Mouse (Mus musculus): Measurements from ENCODE around the gene Dip2c.

DNA sequence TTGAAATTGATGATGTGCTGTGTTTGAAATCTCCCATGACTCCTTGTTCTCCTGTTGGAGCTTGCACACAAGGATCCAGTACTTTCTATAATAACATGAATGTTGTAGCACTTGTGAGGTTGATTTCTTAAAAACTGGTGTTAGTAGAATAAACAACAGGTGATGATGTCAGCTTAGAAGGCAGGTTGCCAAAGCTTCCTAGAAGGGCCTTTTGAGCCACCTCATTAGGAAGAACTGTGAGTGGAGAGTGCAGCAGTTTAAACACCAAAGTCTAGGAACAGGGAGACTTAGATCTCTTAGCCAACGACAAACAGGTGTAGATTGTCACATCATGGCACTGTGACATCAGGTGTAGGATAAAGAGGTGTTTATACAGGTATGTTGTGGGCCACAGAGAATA lies 66.4 kb downstream of the Dip2c start:
- no peak for TF ChIP-seq CTCF (IDR thresholded peaks at IDR 0.05; ENCODE audit: control insufficient read depth, insufficient read depth, low read length)
- TF ChIP-seq POLR2A (IDR thresholded peaks at IDR 0.05; ENCODE audit: borderline replicate concordance, control insufficient read depth, low read depth, low read length), result no peak
